Mouse (Mus musculus) adrenal gland, adult 2 months (tissue): ENCODE measurements around the gene Nbas. TPM values are rescaled to one million over a fixed set of nuclear protein-coding genes. Genes with fewer than 3 reads are reported as not detected.
A peak's percentile ranks its signal among the peaks of the same experiment; 100 is the strongest.

Experiments used
- DNase-seq: peaks from one replicate; pipeline ENCODE4 v3.0.0; 2021
- long read RNA-seq: library from polyadenylated mRNA; stranded (forward); transcript quantifications from one replicate; pipeline ENCODE4 v2.0.0, GENCODE M21; 2021
- polyA plus RNA-seq: library from polyadenylated mRNA; depleted of rRNA; stranded (reverse); fragments of >200 nt; gene quantifications from 2 replicates; pipeline ENCODE4 v1.2.3, GENCODE M21; 2012; rRNA removed
- total RNA-seq, 2 experiments: library from RNA; stranded (reverse); gene quantifications; 2 replicates each; pipeline ENCODE4 v1.2.3; 2021

Gene Nbas
- 10 to 100 TPM; 23.2 to 31.4 TPM for total RNA-seq
- polyA plus RNA-seq = 8.2 and 10.0 TPM in 2 replicates
- long read RNA-seq, full-length matches to known transcripts = 2 of 9 reads
- long read RNA-seq, partial matches to known transcripts = 4 of 9 reads
- long read RNA-seq, other reads (novel, unspliced or antisense) = 3 of 9 reads

- peak; percentile 93 for DNase-seq
Observed at GRCm38 (mm10) chr12:13268826-13269449, at the start of gene Nbas. Gene Nbas (plus strand): TSS chr12:13269133.

DNA sequence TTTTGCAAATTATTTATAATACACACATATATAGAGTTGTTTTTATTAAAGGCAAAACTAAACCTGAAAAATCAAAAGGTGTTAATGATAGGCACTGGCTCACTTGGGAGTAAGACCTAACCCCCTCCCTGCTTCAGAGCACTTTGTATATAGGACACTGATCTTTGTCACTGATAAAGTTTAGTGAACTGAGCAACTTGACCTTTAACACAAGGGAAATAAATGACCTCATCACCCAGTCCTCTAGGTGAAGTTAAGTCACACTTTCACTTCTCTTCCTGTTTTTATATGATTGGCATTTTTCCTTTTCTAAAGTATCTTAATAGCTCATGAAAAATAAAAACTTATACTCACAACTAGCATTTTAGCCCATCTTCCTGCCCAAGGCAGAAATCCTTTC, 26.5 kb upstream of the Nbas start:
- no peak for DNase-seq

- peak; percentile 87 for DNase-seq
Observed at GRCm38 (mm10) chr12:13248691-13249572, 20.0 kb upstream of the Nbas start, which contains the start of gene Ddx1. Gene Ddx1 (minus strand): TSS chr12:13249213.

- DNase-seq = no peak
Observed at GRCm38 (mm10) chr12:13249573-13249919, 19.4 kb upstream of the Nbas start.

DNA sequence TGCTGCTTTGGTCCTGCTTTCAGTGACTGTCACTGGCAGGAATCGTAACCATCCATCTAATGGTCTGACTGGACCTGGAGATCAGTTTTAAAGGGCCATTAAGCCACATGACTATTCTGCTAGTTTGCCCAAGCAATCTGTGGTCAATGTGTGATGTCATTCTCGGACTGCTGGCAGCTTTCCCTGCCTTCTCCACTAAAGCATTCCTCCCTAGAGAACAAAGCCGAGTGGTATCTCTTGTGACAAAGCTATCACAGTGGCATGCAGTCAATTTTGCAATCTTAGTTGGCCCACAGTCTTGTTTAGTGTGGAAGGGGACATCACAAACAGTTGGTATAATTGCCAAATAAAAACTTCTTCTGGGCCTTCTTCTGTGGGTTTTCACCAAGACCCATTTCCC, 13.9 kb upstream of the Nbas start:
- DNase-seq = peak; percentile 25

GRCm38 (mm10) chr12:13255701-13256100, 13.2 kb upstream of the Nbas start:
- DNase-seq = no peak

DNA sequence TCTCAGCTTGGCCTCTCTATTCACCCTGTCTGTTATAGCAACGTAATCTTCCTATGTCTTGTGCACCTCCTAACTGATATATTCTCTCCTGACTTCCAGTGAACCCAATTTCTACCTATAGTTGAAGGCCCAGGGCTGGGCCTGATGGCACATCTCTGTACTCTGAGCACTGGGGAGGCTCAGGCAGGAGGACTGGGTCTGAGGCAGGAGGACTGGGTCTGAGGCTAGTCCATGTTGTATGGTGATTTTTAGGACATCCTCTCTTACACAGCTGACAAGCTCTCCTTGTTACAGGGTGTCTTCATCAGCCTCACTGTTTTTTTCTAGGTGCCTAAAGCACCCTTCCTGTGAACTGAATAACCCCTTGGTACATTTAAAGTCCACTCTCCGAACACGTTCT, 521 bp upstream of the Nbas start:
- DNase-seq = no peak

DNA sequence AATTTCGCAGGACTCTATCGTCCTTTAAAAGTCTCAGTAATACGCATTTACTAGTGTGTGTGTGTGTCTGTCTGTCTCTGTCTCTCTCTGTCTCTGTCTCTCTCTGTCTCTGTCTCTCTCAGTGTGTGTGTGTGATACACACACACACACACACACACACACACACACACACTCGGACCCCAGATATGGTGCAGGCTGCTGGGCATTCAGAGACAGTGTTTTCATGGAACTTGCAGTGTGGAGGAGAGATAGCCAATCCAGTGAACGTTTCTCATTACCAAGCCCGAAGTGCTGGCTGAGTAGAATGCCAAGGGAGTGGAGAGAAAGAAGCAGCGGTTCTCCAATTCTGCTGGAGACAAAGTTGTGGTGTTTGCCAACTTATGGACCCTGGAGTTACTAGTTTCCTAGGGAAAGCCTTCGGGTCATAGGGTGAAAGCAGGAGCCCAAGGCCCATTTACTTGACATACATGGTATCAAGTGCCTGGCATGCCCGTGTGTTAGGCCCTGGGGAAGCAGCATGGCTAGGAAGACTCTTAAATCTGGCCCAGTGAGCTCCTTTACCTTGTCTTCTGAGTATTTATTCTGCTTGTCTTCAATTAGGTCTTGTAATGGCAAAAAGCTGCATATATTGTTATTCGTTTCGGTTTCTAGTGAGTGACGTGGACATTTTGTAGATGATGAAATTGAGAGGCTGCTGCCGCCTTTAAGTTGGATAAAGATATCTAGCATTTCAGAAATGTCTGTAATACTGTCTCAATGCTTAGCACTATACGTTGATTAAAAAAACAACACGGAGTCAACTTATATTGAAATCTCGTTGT, 847 bp downstream of the Nbas start:
- DNase-seq = no peak

- no peak for DNase-seq
Observed at GRCm38 (mm10) chr12:13291453-13291852, 22.5 kb downstream of the Nbas start.

DNA sequence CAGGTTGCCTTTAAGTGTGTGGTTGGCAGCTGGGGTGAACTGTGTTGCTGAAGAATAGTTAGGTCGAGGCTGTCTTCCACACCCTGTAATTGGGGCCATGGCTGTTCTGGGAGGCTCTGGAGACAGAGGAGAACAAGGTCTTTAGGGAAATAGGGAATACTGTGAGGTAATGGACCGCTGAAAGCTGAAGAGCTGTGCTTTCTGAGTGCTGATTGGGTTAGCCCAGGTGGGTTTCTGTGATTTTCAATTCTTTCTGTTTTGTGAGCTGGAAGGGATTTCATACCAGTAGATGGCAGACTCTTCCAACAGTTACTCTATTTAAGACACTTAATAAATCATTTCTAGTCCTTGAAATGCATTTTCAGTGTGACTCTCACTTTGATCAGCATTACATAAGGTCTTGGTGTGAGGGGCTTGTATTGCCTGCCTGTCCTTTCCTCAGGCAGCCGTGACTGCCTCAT, 24.5 kb downstream of the Nbas start:
- DNase-seq = peak; percentile 22

- no peak for DNase-seq
Observed at GRCm38 (mm10) chr12:13303037-13303436, 34.1 kb downstream of the Nbas start.

- DNase-seq = no peak
Observed at GRCm38 (mm10) chr12:13313966-13314365, 45.0 kb downstream of the Nbas start.

DNA sequence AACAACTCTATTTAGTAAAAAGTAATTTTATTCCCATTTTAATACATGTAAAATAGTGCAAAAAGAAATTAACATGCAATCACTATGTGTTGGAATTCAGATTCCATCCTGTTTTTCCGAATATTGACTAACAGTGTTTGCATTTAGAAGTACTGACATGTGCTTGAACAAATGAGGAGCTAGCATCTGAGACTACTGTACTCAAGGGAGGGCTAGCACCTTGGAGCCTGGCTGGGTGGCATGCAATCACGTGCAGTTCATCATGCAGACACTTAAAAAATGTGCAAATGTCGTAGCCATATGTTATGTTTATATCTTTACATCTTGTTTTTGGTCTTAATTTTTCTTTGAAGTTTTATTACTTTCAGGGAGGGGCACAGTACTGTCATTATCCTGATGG, 45.5 kb downstream of the Nbas start:
- DNase-seq = no peak

DNA sequence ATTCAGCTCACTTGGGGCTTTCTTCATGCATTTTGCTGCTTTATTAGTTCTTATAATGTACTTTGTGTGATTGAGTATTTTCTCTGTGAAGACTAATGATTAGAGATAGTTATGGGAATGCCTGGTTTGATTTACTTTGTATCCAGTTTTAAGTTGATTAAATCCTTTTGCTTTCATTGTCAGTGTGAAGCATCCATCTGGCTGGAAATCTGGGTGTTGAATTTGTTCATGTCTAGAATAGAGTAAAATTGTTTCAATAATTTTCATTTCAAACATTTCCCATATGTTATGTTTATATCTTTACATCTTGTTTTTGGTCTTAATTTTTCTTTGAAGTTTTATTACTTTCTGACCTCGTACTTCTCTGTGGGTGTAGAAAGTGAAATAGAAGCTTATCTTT, 46.1 kb downstream of the Nbas start:
- no peak for DNase-seq

GRCm38 (mm10) chr12:13342535-13342934, 73.6 kb downstream of the Nbas start:
- DNase-seq = no peak

- no peak for DNase-seq
Observed at GRCm38 (mm10) chr12:13356201-13356600, 87.3 kb downstream of the Nbas start.

DNA sequence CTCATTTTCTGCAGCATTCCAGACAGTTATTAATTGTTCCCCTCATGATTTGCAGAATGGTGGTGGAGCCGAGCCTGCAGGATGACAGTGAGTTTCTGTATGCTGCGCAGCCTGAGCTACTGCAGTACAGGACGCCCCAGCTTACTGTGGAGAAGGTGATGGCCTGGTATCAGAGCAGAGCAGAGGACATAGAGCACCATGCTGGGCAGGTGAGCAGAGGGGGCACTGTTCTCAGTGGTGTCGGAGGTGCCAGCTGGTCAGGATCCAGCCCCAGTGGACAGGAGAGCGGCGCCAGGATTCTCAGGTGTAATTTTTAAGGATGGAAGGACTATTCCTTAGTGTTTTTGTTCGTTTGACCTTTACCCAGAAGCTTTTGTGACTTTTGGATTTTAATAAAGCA, 87.8 kb downstream of the Nbas start:
- DNase-seq = no peak

GRCm38 (mm10) chr12:13357229-13357628, 88.3 kb downstream of the Nbas start:
- no peak for DNase-seq

DNA sequence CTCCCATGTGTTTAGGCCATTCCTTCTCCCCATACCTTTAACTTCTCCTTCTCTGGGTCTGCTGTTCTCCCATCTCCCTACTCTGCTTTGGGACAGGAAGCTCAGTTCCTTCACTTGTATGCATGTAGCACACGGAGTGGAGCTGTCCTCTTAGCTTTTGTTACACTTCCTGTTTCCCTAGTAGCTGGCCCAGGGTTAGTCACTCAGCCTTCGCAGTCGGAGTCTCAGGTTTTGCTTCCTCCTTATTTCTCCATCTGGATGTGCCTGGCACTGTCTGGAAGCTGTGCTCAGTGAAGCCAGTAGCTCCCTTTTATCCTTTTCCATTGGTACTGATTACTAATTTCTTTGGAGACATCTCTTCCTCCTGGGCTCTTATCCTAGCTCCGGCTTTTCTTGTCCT, 89.9 kb downstream of the Nbas start:
- no peak for DNase-seq

DNA sequence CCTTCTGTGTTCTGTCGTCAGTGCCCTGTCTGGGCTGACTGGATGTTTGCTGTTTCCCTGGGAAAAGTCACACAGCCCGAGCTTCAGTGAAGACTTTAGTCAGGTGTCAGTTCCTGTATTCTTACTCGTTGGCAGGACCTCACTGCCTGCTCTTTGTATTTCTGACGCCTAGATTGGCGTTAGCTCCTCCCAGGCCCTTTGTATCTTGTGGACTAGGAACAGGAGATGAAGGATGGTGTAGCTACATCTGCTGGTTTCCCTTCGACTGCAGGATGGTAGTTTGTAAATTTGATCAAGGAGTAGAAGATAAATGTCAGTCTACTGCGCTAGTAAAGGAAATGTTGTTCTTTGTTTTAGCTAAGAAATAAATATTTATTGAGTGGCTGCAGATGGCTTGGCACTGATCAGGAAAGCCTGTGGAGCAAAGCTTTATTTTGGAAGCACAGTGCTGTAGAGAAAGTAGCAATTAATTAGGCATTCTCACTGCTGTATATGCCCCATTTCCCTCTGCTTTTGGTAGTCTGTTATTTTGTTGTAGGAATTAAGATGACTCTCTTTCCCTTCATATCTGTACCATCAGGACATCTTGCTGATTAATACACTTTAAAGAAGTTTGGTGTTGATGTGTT, 91.4 kb downstream of the Nbas start:
- DNase-seq = no peak

DNA sequence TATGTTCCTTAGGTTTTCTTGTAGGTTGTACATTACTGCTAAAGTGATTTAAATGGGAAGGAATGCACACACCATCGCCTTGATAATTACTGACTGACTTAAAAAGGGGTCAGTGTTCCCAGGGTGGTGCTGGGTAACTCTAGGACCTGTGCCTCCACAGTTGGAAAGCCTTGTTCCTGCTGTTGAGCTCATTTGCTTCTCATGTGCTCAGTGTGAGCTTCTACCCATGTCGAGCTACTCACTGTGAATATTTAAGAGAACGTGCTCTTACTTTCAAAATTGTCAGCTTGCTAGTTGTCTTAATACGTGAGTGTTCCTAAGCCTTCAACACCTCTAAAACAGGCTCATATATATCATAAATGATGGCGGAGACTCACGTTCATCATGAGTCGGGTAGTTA, 112.6 kb downstream of the Nbas start:
- DNase-seq = no peak

GRCm38 (mm10) chr12:13382046-13382445, 113.1 kb downstream of the Nbas start:
- no peak for DNase-seq
